Mouse (Mus musculus): Measurements from ENCODE around the gene Capn9. TPM values are rescaled to one million over a fixed set of nuclear protein-coding genes. Genes with fewer than 3 reads are reported as not detected.

Gene Capn9
- polyA plus RNA-seq, 1 experiment from 2014 or later = not detected

GRCm38 (mm10) chr8:124551011-124551661 lies 24.8 kb upstream of the Capn9 start:
- Histone ChIP-seq H3K27ac (no peak overlapping the region), H3K4me1 (no peaks in the 10 kb centered on the region), H3K36me3 (peaks cover 66% of the 10 kb centered on the region)

GRCm38 (mm10) chr8:124555113-124555750 lies 20.7 kb upstream of the Capn9 start:
- WGBS = 89% methylated on average over 6 of the region's 7 CpGs
- DNase-seq (ENCODE audit: low spot score) = no peak
- Histone ChIP-seq H3K27me3 (ENCODE audit: low read depth, poor library complexity, severe bottlenecking) (no peaks in the 10 kb centered on the region), H3K4me1 (no peaks in the 10 kb centered on the region), H3K4me3 (no peak overlapping the region), H3K27ac (no peak overlapping the region), H3K9me3 (replicated peaks) (no peaks in the 10 kb centered on the region), H3K36me3 (peaks cover 28% of the 10 kb centered on the region)

More at GRCm38 (mm10) chr8:124551011-124551661, 24.8 kb upstream of the Capn9 start:
- Histone ChIP-seq H3K4me3 (no peak overlapping the region), H3K27me3 (ENCODE audit: low read depth, poor library complexity, severe bottlenecking) (no peaks in the 10 kb centered on the region), H3K9me3 (replicated peaks) (no peaks in the 10 kb centered on the region)
- 96% methylated on average over 15 of the region's 15 CpGs for WGBS
- no peak for DNase-seq (ENCODE audit: low spot score)

GRCm38 (mm10) chr8:124556164-124556563 lies 19.7 kb upstream of the Capn9 start:
- 94% methylated on average over 7 of the region's 7 CpGs for WGBS
- peaks cover 18% of the 10 kb centered on the region for H3K36me3 ChIP-seq
- H3K27me3 ChIP-seq (ENCODE audit: low read depth, poor library complexity, severe bottlenecking) = no peaks in the 10 kb centered on the region
- H3K4me1 ChIP-seq = no peaks in the 10 kb centered on the region
- no peak overlapping the region for H3K27ac ChIP-seq
- no peaks in the 10 kb centered on the region for H3K9me3 ChIP-seq (replicated peaks)
- no peak overlapping the region for H3K4me3 ChIP-seq
- no peak for DNase-seq (ENCODE audit: low spot score)

GRCm38 (mm10) chr8:124556658-124557057 lies 19.3 kb upstream of the Capn9 start:
- peaks cover 13% of the 10 kb centered on the region for H3K36me3 ChIP-seq
- H3K4me3 ChIP-seq = no peak overlapping the region
- 92% methylated on average over 13 of the region's 13 CpGs for WGBS
- no peaks in the 10 kb centered on the region for H3K4me1 ChIP-seq
- no peak for DNase-seq (ENCODE audit: low spot score)
- no peak overlapping the region for H3K27ac ChIP-seq
- no peaks in the 10 kb centered on the region for H3K9me3 ChIP-seq (replicated peaks)
- no peaks in the 10 kb centered on the region for H3K27me3 ChIP-seq (ENCODE audit: low read depth, poor library complexity, severe bottlenecking)

GRCm38 (mm10) chr8:124557476-124557875 lies 18.4 kb upstream of the Capn9 start:
- WGBS = 63% methylated on average over 5 of the region's 5 CpGs
- Histone ChIP-seq H3K27ac (no peak overlapping the region; the same call in 1 of the 2 replicates), H3K9me3 (replicated peaks) (no peaks in the 10 kb centered on the region), H3K4me3 (no peak overlapping the region), H3K27me3 (ENCODE audit: low read depth, poor library complexity, severe bottlenecking) (peaks cover 5% of the 10 kb centered on the region; the same call in 1 of the 2 replicates), H3K36me3 (peaks cover 5% of the 10 kb centered on the region), H3K4me1 (no peaks in the 10 kb centered on the region)
- no peak for DNase-seq (ENCODE audit: low spot score)

- Histone ChIP-seq H3K36me3 (no peaks in the 10 kb centered on the region), H3K27me3 (ENCODE audit: low read depth, poor library complexity, severe bottlenecking) (peaks cover 7% of the 10 kb centered on the region; the same call in 1 of the 2 replicates), H3K4me1 (peaks cover 4% of the 10 kb centered on the region), H3K27ac (no peak overlapping the region), H3K9me3 (replicated peaks) (no peaks in the 10 kb centered on the region), H3K4me3 (no peak overlapping the region)
- DNase-seq (ENCODE audit: low spot score) = no peak
- 86% methylated on average over 6 of the region's 6 CpGs for WGBS
Measured at GRCm38 (mm10) chr8:124567126-124567525, 8.8 kb upstream of the Capn9 start.

GRCm38 (mm10) chr8:124567584-124567983 lies 8.3 kb upstream of the Capn9 start:
- no peak for DNase-seq (ENCODE audit: low spot score)
- Histone ChIP-seq H3K27me3 (ENCODE audit: low read depth, poor library complexity, severe bottlenecking) (peaks cover 2% of the 10 kb centered on the region; the same call in 1 of the 2 replicates), H3K4me1 (peaks cover 8% of the 10 kb centered on the region), H3K27ac (no peak overlapping the region), H3K9me3 (replicated peaks) (no peaks in the 10 kb centered on the region), H3K36me3 (no peaks in the 10 kb centered on the region), H3K4me3 (no peak overlapping the region)
- 92% methylated on average over 3 of the region's 3 CpGs for WGBS

- H3K4me1 ChIP-seq = peaks cover 20% of the 10 kb centered on the region
- DNase-seq (ENCODE audit: low spot score) = no peak
- no peaks in the 10 kb centered on the region for H3K27me3 ChIP-seq (ENCODE audit: low read depth, poor library complexity, severe bottlenecking)
- peak overlapping the region; percentile 46; the same call in 1 of the 2 replicates for H3K27ac ChIP-seq
- H3K9me3 ChIP-seq (replicated peaks) = no peaks in the 10 kb centered on the region
- H3K36me3 ChIP-seq = no peaks in the 10 kb centered on the region
- no peak overlapping the region for H3K4me3 ChIP-seq
- 85% methylated on average over 2 of the region's 2 CpGs for WGBS
Measured at GRCm38 (mm10) chr8:124569100-124569499, 6.8 kb upstream of the Capn9 start.

- DNase-seq (ENCODE audit: low spot score) = no peak
- Histone ChIP-seq H3K27me3 (ENCODE audit: low read depth, poor library complexity, severe bottlenecking) (no peaks in the 10 kb centered on the region), H3K9me3 (replicated peaks) (no peaks in the 10 kb centered on the region), H3K4me1 (peaks cover 20% of the 10 kb centered on the region), H3K4me3 (no peak within 1 kb of the TSS), H3K27ac (peak within 1 kb of the TSS; percentile 46; the same call in 1 of the 2 replicates), H3K36me3 (no peaks in the 10 kb centered on the region)
- 93% methylated on average over 2 of the region's 2 CpGs for WGBS
Measured at GRCm38 (mm10) chr8:124569593-124569992, 6.3 kb upstream of the Capn9 start, which contains the start of gene Agt. TSS of gene Agt (minus strand) at chr8:124569706.

GRCm38 (mm10) chr8:124571732-124572429 lies 4.0 kb upstream of the Capn9 start:
- no peaks in the 10 kb centered on the region for H3K9me3 ChIP-seq (replicated peaks)
- no peak overlapping the region for H3K4me3 ChIP-seq
- H3K27ac ChIP-seq = no peak overlapping the region
- DNase-seq (ENCODE audit: low spot score) = no peak
- no peaks in the 10 kb centered on the region for H3K36me3 ChIP-seq
- WGBS = 80% methylated on average over 8 of the region's 8 CpGs
- H3K4me1 ChIP-seq = peaks cover 20% of the 10 kb centered on the region
- H3K27me3 ChIP-seq (ENCODE audit: low read depth, poor library complexity, severe bottlenecking) = no peaks in the 10 kb centered on the region

- H3K27ac ChIP-seq = no peak overlapping the region
- no peak for DNase-seq (ENCODE audit: low spot score)
- no peak overlapping the region for H3K4me3 ChIP-seq
- no peaks in the 10 kb centered on the region for H3K9me3 ChIP-seq (replicated peaks)
- peaks cover 20% of the 10 kb centered on the region for H3K4me1 ChIP-seq
- H3K36me3 ChIP-seq = no peaks in the 10 kb centered on the region
- H3K27me3 ChIP-seq (ENCODE audit: low read depth, poor library complexity, severe bottlenecking) = no peaks in the 10 kb centered on the region
Measured at GRCm38 (mm10) chr8:124572430-124572775, 3.5 kb upstream of the Capn9 start.

GRCm38 (mm10) chr8:124573552-124574340 lies 2.2 kb upstream of the Capn9 start:
- Histone ChIP-seq H3K27me3 (ENCODE audit: low read depth, poor library complexity, severe bottlenecking) (no peaks in the 10 kb centered on the region), H3K36me3 (no peaks in the 10 kb centered on the region), H3K4me1 (peaks cover 20% of the 10 kb centered on the region), H3K4me3 (no peak overlapping the region), H3K9me3 (replicated peaks) (no peaks in the 10 kb centered on the region), H3K27ac (peak overlapping the region; percentile 76)
- 66% methylated on average over 15 of the region's 15 CpGs for WGBS
- peak; percentile 93 for DNase-seq (ENCODE audit: low spot score)
